Mouse (Mus musculus): ENCODE results near the gene Sim2. TPM values are rescaled to one million over a fixed set of nuclear protein-coding genes. Genes with fewer than 3 reads are reported as not detected.

Gene Sim2
- polyA plus RNA-seq, 1 experiment from 2014 or later: 0.16 TPM

DNA sequence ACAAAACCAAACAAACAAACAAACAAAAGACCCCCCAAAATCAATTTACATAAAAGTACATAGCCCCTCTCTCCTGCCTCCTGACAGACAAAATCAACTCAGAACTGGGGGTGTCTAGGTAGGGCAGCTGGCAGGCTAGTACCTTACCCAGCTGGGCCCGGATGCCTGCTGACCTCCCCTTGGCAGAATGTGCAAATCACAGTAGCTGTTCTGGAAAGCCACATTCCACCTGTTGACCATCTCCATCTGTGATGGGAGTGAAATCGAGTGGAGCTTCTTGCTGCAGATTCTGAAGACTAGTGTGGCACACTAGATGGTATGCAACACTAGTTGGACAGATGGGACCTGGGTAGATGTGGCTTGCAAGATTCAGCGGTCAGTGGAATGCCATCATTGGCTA is 34.4 kb upstream of the Sim2 start:
- WGBS: 89% methylated on average over 3 of the region's 3 CpGs

DNA sequence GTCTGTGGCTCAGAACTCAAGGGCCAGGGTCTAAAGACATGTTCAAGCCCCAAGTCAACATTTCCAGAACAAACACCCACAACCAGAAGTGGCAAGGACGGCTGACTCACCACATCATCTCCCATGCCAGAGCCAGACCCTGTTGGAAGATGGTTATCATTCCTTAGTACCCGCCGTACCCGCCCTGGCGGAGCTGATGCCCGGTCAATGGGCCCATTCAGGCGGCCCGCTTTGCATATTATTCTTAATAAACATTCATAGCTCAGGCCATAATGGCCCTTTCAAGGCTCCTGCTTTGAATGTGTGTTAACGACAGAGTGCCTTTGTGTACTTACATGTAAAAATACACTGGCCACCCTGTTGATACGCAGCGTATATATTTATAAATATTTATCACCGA is 29.6 kb upstream of the Sim2 start:
- H3K27ac ChIP-seq (ENCODE audit: low read depth, low read length): no peak overlapping the region
- no peaks in the 10 kb centered on the region for H3K9me3 ChIP-seq (ENCODE audit: control insufficient read depth, low read length)
- no peaks in the 10 kb centered on the region for H3K27me3 ChIP-seq (ENCODE audit: control insufficient read depth, insufficient read depth, low read length)
- no peak overlapping the region for H3K4me2 ChIP-seq (ENCODE audit: low read depth)
- WGBS: 89% methylated on average over 12 of the region's 12 CpGs
- ATAC-seq (ENCODE audit: insufficient read depth, low FRiP score, low TSS enrichment) (no peak), DNase-seq (ENCODE audit: low spot score) (no peak)
- no peak overlapping the region for H3K9ac ChIP-seq (ENCODE audit: low read length)
- no peak overlapping the region for H3K4me3 ChIP-seq (ENCODE audit: low read depth, low read length)
- H3K4me1 ChIP-seq (ENCODE audit: control insufficient read depth, insufficient read depth, low read length): no peaks in the 10 kb centered on the region
- no peaks in the 10 kb centered on the region; the same call in 1 of the 2 replicates for H3K36me3 ChIP-seq (ENCODE audit: control insufficient read depth, insufficient read depth, low read length)

More for the DNA sequence above, 34.4 kb upstream of the Sim2 start:
- Histone ChIP-seq H3K36me3 (ENCODE audit: control insufficient read depth, insufficient read depth, low read length) (no peaks in the 10 kb centered on the region), H3K4me3 (ENCODE audit: low read depth, low read length) (no peak overlapping the region), H3K27ac (ENCODE audit: low read depth, low read length) (no peak overlapping the region), H3K27me3 (ENCODE audit: control insufficient read depth, insufficient read depth, low read length) (no peaks in the 10 kb centered on the region), H3K4me1 (ENCODE audit: control insufficient read depth, insufficient read depth, low read length) (no peaks in the 10 kb centered on the region), H3K4me2 (ENCODE audit: low read depth) (no peak overlapping the region), H3K9ac (ENCODE audit: low read length) (no peak overlapping the region), H3K9me3 (ENCODE audit: control insufficient read depth, low read length) (no peaks in the 10 kb centered on the region)
- DNase-seq (ENCODE audit: low spot score) (no peak), ATAC-seq (ENCODE audit: insufficient read depth, low FRiP score, low TSS enrichment) (no peak)

DNA sequence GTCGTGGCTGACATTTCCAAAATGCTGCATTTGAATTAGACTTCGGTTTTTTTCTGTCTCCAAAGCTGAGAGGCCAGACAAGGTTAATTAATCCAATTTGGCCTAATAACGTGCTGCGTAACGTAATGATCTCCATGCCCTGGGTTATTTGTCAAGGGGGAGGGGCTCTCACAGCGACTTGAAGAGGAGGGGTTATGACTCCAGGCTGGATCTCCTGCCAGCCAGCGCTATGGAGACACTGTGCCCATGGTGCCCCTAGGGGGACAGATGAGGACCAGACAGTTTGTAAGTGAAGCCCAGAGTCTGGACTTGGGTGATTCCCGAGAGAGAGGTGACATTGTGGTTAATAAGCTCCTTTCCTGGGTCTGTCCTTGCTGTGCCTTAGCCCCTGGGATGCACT is 29.2 kb upstream of the Sim2 start:
- WGBS: 57% methylated on average over 8 of the region's 8 CpGs
- Histone ChIP-seq H3K4me1 (ENCODE audit: control insufficient read depth, insufficient read depth, low read length) (no peaks in the 10 kb centered on the region), H3K4me2 (ENCODE audit: low read depth) (no peak overlapping the region), H3K4me3 (ENCODE audit: low read depth, low read length) (no peak overlapping the region), H3K27me3 (ENCODE audit: control insufficient read depth, insufficient read depth, low read length) (no peaks in the 10 kb centered on the region), H3K9ac (ENCODE audit: low read length) (no peak overlapping the region), H3K9me3 (ENCODE audit: control insufficient read depth, low read length) (no peaks in the 10 kb centered on the region), H3K36me3 (ENCODE audit: control insufficient read depth, insufficient read depth, low read length) (no peaks in the 10 kb centered on the region; the same call in 1 of the 2 replicates), H3K27ac (ENCODE audit: low read depth, low read length) (no peak overlapping the region)
- DNase-seq (ENCODE audit: low spot score) (no peak), ATAC-seq (ENCODE audit: insufficient read depth, low FRiP score, low TSS enrichment) (no peak)

DNA sequence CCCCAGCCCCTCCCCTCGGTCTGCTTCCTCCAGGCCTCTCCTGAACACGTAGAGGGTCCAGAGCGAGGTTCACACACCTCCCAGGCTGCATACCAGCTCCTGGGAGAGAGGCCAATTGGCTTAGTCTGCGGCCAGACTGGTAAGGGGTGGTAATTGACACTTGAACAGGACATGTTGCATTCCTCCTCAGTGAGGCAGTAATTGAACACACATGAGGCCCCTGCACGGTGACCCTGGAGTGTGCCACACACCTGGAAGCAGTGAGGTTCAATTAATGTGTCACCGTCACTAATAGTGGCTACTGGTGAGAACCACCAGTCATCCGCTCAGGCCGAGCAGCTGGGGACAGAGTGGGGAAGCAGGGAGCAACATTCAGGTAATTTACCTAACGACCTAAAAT is 24.9 kb upstream of the Sim2 start:
- DNase-seq (ENCODE audit: low spot score): no peak
- H3K4me2 ChIP-seq (ENCODE audit: low read depth): no peak overlapping the region
- no peaks in the 10 kb centered on the region for H3K27me3 ChIP-seq (ENCODE audit: control insufficient read depth, insufficient read depth, low read length)
- H3K4me1 ChIP-seq (ENCODE audit: control insufficient read depth, insufficient read depth, low read length): no peaks in the 10 kb centered on the region
- H3K27ac ChIP-seq (ENCODE audit: low read depth, low read length): no peak overlapping the region
- no peak overlapping the region for H3K4me3 ChIP-seq (ENCODE audit: low read depth, low read length)
- no peak for ATAC-seq (ENCODE audit: insufficient read depth, low FRiP score, low TSS enrichment)
- no peaks in the 10 kb centered on the region for H3K9me3 ChIP-seq (ENCODE audit: control insufficient read depth, low read length)
- no peak overlapping the region for H3K9ac ChIP-seq (ENCODE audit: low read length)
- no peaks in the 10 kb centered on the region; the same call in 1 of the 2 replicates for H3K36me3 ChIP-seq (ENCODE audit: control insufficient read depth, insufficient read depth, low read length)
- WGBS: 45% methylated on average over 9 of the region's 9 CpGs

GRCm38 (mm10) chr16:94064211-94064610 is 20.5 kb upstream of the Sim2 start:
- Histone ChIP-seq H3K4me3 (ENCODE audit: low read depth, low read length) (no peak overlapping the region), H3K27me3 (ENCODE audit: control insufficient read depth, insufficient read depth, low read length) (no peaks in the 10 kb centered on the region), H3K9ac (ENCODE audit: low read length) (no peak overlapping the region), H3K9me3 (ENCODE audit: control insufficient read depth, low read length) (no peaks in the 10 kb centered on the region), H3K27ac (ENCODE audit: low read depth, low read length) (no peak overlapping the region), H3K36me3 (ENCODE audit: control insufficient read depth, insufficient read depth, low read length) (no peaks in the 10 kb centered on the region), H3K4me1 (ENCODE audit: control insufficient read depth, insufficient read depth, low read length) (no peaks in the 10 kb centered on the region), H3K4me2 (ENCODE audit: low read depth) (no peak overlapping the region)
- 75% methylated on average over 9 of the region's 9 CpGs for WGBS
- DNase-seq (ENCODE audit: low spot score): no peak
- ATAC-seq (ENCODE audit: insufficient read depth, low FRiP score, low TSS enrichment): no peak

- H3K27me3 ChIP-seq (ENCODE audit: control insufficient read depth, insufficient read depth, low read length): no peaks in the 10 kb centered on the region
- no peak for ATAC-seq (ENCODE audit: insufficient read depth, low FRiP score, low TSS enrichment)
- H3K4me1 ChIP-seq (ENCODE audit: control insufficient read depth, insufficient read depth, low read length): no peaks in the 10 kb centered on the region
- H3K9me3 ChIP-seq (ENCODE audit: control insufficient read depth, low read length): no peaks in the 10 kb centered on the region
- H3K27ac ChIP-seq (ENCODE audit: low read depth, low read length): no peak overlapping the region
- H3K36me3 ChIP-seq (ENCODE audit: control insufficient read depth, insufficient read depth, low read length): no peaks in the 10 kb centered on the region
- no peak overlapping the region for H3K4me2 ChIP-seq (ENCODE audit: low read depth)
- H3K9ac ChIP-seq (ENCODE audit: low read length): no peak overlapping the region
- DNase-seq (ENCODE audit: low spot score): no peak
- no peak overlapping the region for H3K4me3 ChIP-seq (ENCODE audit: low read depth, low read length)
- WGBS: 65% methylated on average over 24 of the region's 24 CpGs
Observed at GRCm38 (mm10) chr16:94065728-94066674, 18.7 kb upstream of the Sim2 start.

DNA sequence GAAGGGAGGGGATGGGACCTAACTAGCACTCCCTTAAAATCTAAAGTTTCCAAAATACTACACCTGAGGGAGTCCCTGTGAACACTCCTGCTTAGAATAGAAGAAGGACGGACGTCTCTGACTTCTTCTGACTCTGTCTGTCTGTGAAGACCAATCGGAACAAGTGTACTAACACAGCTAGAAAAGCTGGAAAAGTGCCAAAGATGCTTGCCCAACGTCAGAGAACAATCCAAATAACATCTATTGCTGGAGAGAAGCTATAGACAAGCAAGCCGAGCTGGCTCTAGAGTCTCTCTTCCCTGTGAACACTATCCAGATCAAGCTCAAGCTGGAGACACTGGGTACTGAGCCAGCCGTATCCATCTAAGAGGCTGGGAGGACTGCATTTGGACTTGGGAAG is 18.0 kb upstream of the Sim2 start:
- no peak for DNase-seq (ENCODE audit: low spot score)
- Histone ChIP-seq H3K27ac (ENCODE audit: low read depth, low read length) (no peak overlapping the region), H3K27me3 (ENCODE audit: control insufficient read depth, insufficient read depth, low read length) (no peaks in the 10 kb centered on the region), H3K4me1 (ENCODE audit: control insufficient read depth, insufficient read depth, low read length) (no peaks in the 10 kb centered on the region), H3K36me3 (ENCODE audit: control insufficient read depth, insufficient read depth, low read length) (no peaks in the 10 kb centered on the region), H3K4me2 (ENCODE audit: low read depth) (no peak overlapping the region), H3K4me3 (ENCODE audit: low read depth, low read length) (no peak overlapping the region), H3K9ac (ENCODE audit: low read length) (no peak overlapping the region), H3K9me3 (ENCODE audit: control insufficient read depth, low read length) (no peaks in the 10 kb centered on the region)
- ATAC-seq (ENCODE audit: insufficient read depth, low FRiP score, low TSS enrichment): no peak
- 86% methylated on average over 6 of the region's 6 CpGs for WGBS

- no peaks in the 10 kb centered on the region for H3K4me1 ChIP-seq (ENCODE audit: control insufficient read depth, insufficient read depth, low read length)
- H3K4me3 ChIP-seq (ENCODE audit: low read depth, low read length): no peak overlapping the region
- no peaks in the 10 kb centered on the region for H3K27me3 ChIP-seq (ENCODE audit: control insufficient read depth, insufficient read depth, low read length)
- H3K27ac ChIP-seq (ENCODE audit: low read depth, low read length): no peak overlapping the region
- no peaks in the 10 kb centered on the region for H3K36me3 ChIP-seq (ENCODE audit: control insufficient read depth, insufficient read depth, low read length)
- no peaks in the 10 kb centered on the region for H3K9me3 ChIP-seq (ENCODE audit: control insufficient read depth, low read length)
- H3K4me2 ChIP-seq (ENCODE audit: low read depth): no peak overlapping the region
- ATAC-seq (ENCODE audit: insufficient read depth, low FRiP score, low TSS enrichment) (no peak), DNase-seq (ENCODE audit: low spot score) (no peak)
- H3K9ac ChIP-seq (ENCODE audit: low read length): no peak overlapping the region
- WGBS: 63% methylated on average over 5 of the region's 5 CpGs
Observed at GRCm38 (mm10) chr16:94067280-94067679, 17.5 kb upstream of the Sim2 start.

GRCm38 (mm10) chr16:94069061-94069460 is 15.7 kb upstream of the Sim2 start:
- Histone ChIP-seq H3K4me2 (ENCODE audit: low read depth) (no peak overlapping the region), H3K4me1 (ENCODE audit: control insufficient read depth, insufficient read depth, low read length) (no peaks in the 10 kb centered on the region), H3K9ac (ENCODE audit: low read length) (no peak overlapping the region), H3K27ac (ENCODE audit: low read depth, low read length) (no peak overlapping the region), H3K4me3 (ENCODE audit: low read depth, low read length) (no peak overlapping the region), H3K36me3 (ENCODE audit: control insufficient read depth, insufficient read depth, low read length) (no peaks in the 10 kb centered on the region), H3K9me3 (ENCODE audit: control insufficient read depth, low read length) (no peaks in the 10 kb centered on the region; the same call in 1 of the 2 replicates), H3K27me3 (ENCODE audit: control insufficient read depth, insufficient read depth, low read length) (peaks cover 3% of the 10 kb centered on the region; the same call in 1 of the 2 replicates)
- WGBS: 95% methylated on average over 5 of the region's 5 CpGs
- no peak for ATAC-seq (ENCODE audit: insufficient read depth, low FRiP score, low TSS enrichment)
- no peak for DNase-seq (ENCODE audit: low spot score)
